Mouse (Mus musculus) CH12.LX (cell line): ENCODE results near the gene Tmem265. TPM values are rescaled to one million over a fixed set of nuclear protein-coding genes. Genes with fewer than 3 reads are reported as not detected.
A peak's percentile ranks its signal among the peaks of the same experiment; 100 is the strongest.

Source experiments
- DNase-seq: peaks from one replicate; pipeline ENCODE4 v3.0.0-alpha.2; 2013; ENCODE audit errors: extremely low read depth
- H3K27ac ChIP-seq: 2 replicates; pipeline ENCODE4 v1.5.1; 2012; ENCODE audit warnings: low read depth, mild to moderate bottlenecking, control low read depth, moderate library complexity; ENCODE audit not compliant: insufficient read depth
- H3K27me3 ChIP-seq: replicated peaks from 2 replicates; pipeline ENCODE3; 2012; ENCODE audit warnings: inconsistent platforms
- H3K36me3 ChIP-seq, 2 experiments: replicated peaks in 1 of 2; 2 replicates each; pipeline versions ENCODE3 to v1.6.1; 2012; ENCODE audit warnings: inconsistent platforms in 1 of 2, low read length in 1 of 2, mild to moderate bottlenecking in 1 of 2, mixed read lengths in 1 of 2, moderate library complexity in 1 of 2; ENCODE audit not compliant: control insufficient read depth in 1 of 2, insufficient read depth in 1 of 2
- H3K4me1 ChIP-seq, 2 experiments: 2 replicates each; pipeline ENCODE4 v1.6.1; 2012; ENCODE audit warnings: inconsistent platforms in 1 of 2, moderate library complexity in 1 of 2; ENCODE audit not compliant: insufficient read depth in 2 of 2, control insufficient read depth in 1 of 2
- H3K4me2 ChIP-seq: 2 replicates; pipeline ENCODE4 v1.6.1; 2012; ENCODE audit warnings: low read depth, mild to moderate bottlenecking, control low read depth; ENCODE audit not compliant: poor library complexity, insufficient read depth, severe bottlenecking
- H3K4me3 ChIP-seq, 3 experiments: fragments of 150-350 bp in 1 of 3; sonication (generic) in 1 of 3; replicated peaks in 1 of 3; 2 replicates each; pipeline versions ENCODE3 to v1.5.1; 2011 to 2012; ENCODE audit warnings: low read depth in 2 of 3, low read length in 2 of 3, mild to moderate bottlenecking in 2 of 3, moderate library complexity in 2 of 3, control low read depth in 1 of 3, improper control_type of control experiment in 1 of 3, inconsistent platforms in 1 of 3, mixed read lengths in 1 of 3; ENCODE audit not compliant: poor library complexity in 1 of 3
- H3K79me2 ChIP-seq: replicated peaks from 2 replicates; pipeline ENCODE4 v1.6.1; 2012; ENCODE audit warnings: mild to moderate bottlenecking, moderate library complexity; ENCODE audit not compliant: control insufficient read depth, poor library complexity, insufficient read depth, severe bottlenecking; ENCODE audit errors: extremely low read depth
- H3K9ac ChIP-seq: 2 replicates; pipeline ENCODE4 v1.6.1; 2012; ENCODE audit warnings: low read depth, mild to moderate bottlenecking, control low read depth, moderate library complexity; ENCODE audit not compliant: insufficient read depth
- H3K9me3 ChIP-seq: replicated peaks from 2 replicates; pipeline ENCODE3; 2012; ENCODE audit warnings: low read length, inconsistent platforms, mixed read lengths
- CTCF ChIP-seq, 2 experiments: IDR thresholded peaks in 1 of 2; conservative IDR thresholded peaks in 1 of 2; 2 replicates each; pipeline ENCODE4 v1.5.1; 2011 to 2012; ENCODE audit warnings: low read depth in 2 of 2, low read length in 2 of 2, improper control_type of control experiment in 1 of 2, inconsistent platforms in 1 of 2, mild to moderate bottlenecking in 1 of 2, moderate library complexity in 1 of 2
- JUN ChIP-seq: IDR thresholded peaks from 2 replicates; pipeline ENCODE4 v1.6.1; 2011; ENCODE audit warnings: low read depth, mild to moderate bottlenecking, low read length, improper control_type of control experiment, moderate library complexity; ENCODE audit not compliant: insufficient read depth
- JUND ChIP-seq: conservative IDR thresholded peaks from 2 replicates; pipeline ENCODE4 v1.6.1; 2011; ENCODE audit warnings: low read depth, low read length, improper control_type of control experiment
- MAZ ChIP-seq: IDR thresholded peaks from 2 replicates; pipeline ENCODE4 v1.6.1; 2012; ENCODE audit warnings: low read depth, mild to moderate bottlenecking, inconsistent platforms, low read length, improper control_type of control experiment, moderate library complexity
- MYC ChIP-seq: IDR thresholded peaks from 2 replicates; pipeline ENCODE4 v1.6.1; 2011; ENCODE audit warnings: low read depth, mild to moderate bottlenecking, improper control_type of control experiment, low read length
- NRF1 ChIP-seq: IDR thresholded peaks from 2 replicates; pipeline ENCODE4 v1.6.1; 2014; ENCODE audit warnings: low read depth, mild to moderate bottlenecking, inconsistent platforms, low read length, improper control_type of control experiment, moderate library complexity
- PAX5 ChIP-seq: IDR thresholded peaks from 2 replicates; pipeline ENCODE4 v1.6.1; 2012; ENCODE audit warnings: low read length, inconsistent platforms, mixed read lengths
- RAD21 ChIP-seq: IDR thresholded peaks from 2 replicates; pipeline ENCODE4 v1.6.1; 2011; ENCODE audit warnings: low read depth, mild to moderate bottlenecking, low read length, improper control_type of control experiment, moderate library complexity
- RCOR1 ChIP-seq: conservative IDR thresholded peaks from 2 replicates; pipeline ENCODE4 v1.6.1; 2012; ENCODE audit warnings: low read depth, mild to moderate bottlenecking, inconsistent platforms, low read length, improper control_type of control experiment
- SMC3 ChIP-seq: IDR thresholded peaks from 2 replicates; pipeline ENCODE4 v1.6.1; 2011; ENCODE audit warnings: low read depth, low read length, improper control_type of control experiment
- TCF12 ChIP-seq: IDR thresholded peaks from 2 replicates; pipeline ENCODE4 v1.6.1; 2014; ENCODE audit warnings: low read depth, mild to moderate bottlenecking, inconsistent platforms, low read length, improper control_type of control experiment
- UBTF ChIP-seq: IDR thresholded peaks from 2 replicates; pipeline ENCODE4 v1.6.1; 2012; ENCODE audit warnings: low read depth, mild to moderate bottlenecking, inconsistent platforms, low read length, improper control_type of control experiment, moderate library complexity
- dilution Hi-C: fragments of 300-500 bp; cut with MboI; formaldehyde crosslinking; loops from 2 replicates; pipeline ENCODE4 v1.14.3; 2020; ENCODE audit warnings: low sequenced_read_pairs; ENCODE audit not compliant: extremely low pct_unique_long_range_greater_than_20kb, extremely low pct_ligation_motif_present
- in situ Hi-C: fragments of 300-500 bp; cut with MboI; formaldehyde crosslinking; loops from 3 replicates; pipeline ENCODE4 v1.14.3; 2019; ENCODE audit warnings: low sequenced_read_pairs, low pct_ligation_motif_present, low pct_unique_long_range_greater_than_20kb, mixed read lengths
- polyA plus RNA-seq: library from polyadenylated mRNA; unstranded; fragments of >175 nt; gene quantifications from 2 replicates; pipeline ENCODE4 v1.2.1, GENCODE M21; 2012; ENCODE audit warnings: low read depth; ENCODE audit not compliant: insufficient read length
- total RNA-seq, 2 experiments: library from RNA; depleted of rRNA; stranded (reverse); fragments of 300-350 nt in 1 of 2; fragments of >200 nt in 1 of 2; gene quantifications; 2 replicates each; pipeline ENCODE4 v1.2.3; 2012 to 2014

The Tmem265 gene
- total and polyA plus RNA-seq, 3 experiments = 0.93 to 2.3 TPM; not detected in 1

GRCm38 (mm10) chr7:127585031-127585430 lies 23.8 kb downstream of the Tmem265 start:
- no peak overlapping the region for H3K9ac ChIP-seq
- dilution Hi-C loops = no loop called here
- H3K9me3 ChIP-seq = no peaks in the 10 kb centered on the region
- no peak for TF ChIP-seq NRF1
- TF ChIP-seq JUN = no peak
- no peak for TF ChIP-seq CTCF (conservative IDR thresholded peaks at IDR 0.05 in 1 of 2, IDR thresholded peaks at IDR 0.05 in 1 of 2; ENCODE audit: low read depth in 2 of 2, low read length in 2 of 2)
- TF ChIP-seq RAD21 = no peak
- TF ChIP-seq UBTF = no peak
- TF ChIP-seq SMC3 = no peak
- TF ChIP-seq, all 38 proteins: peak for 0
- peaks cover 7 to 19% of the 10 kb centered on the region in 2 experiments; a peak in 3 of 4 replicates for H3K4me1 ChIP-seq
- H3K27ac ChIP-seq = no peak overlapping the region
- no peak overlapping the region for H3K4me3 ChIP-seq
- H3K4me2 ChIP-seq = no peak overlapping the region
- H3K79me2 ChIP-seq = peaks cover 13% of the 10 kb centered on the region
- in situ Hi-C loops = no loop called here
- peaks cover 37 to 67% of the 10 kb centered on the region in 2 experiments for H3K36me3 ChIP-seq
- DNase-seq = no peak
- H3K27me3 ChIP-seq = no peaks in the 10 kb centered on the region

GRCm38 (mm10) chr7:127586149-127586548 lies 25.0 kb downstream of the Tmem265 start:
- in situ Hi-C loops (no loop called here), dilution Hi-C loops (no loop called here)
- DNase-seq = no peak
- no peak overlapping the region for H3K27ac ChIP-seq
- no peak overlapping the region for H3K9ac ChIP-seq
- peaks cover 46 to 69% of the 10 kb centered on the region in 2 experiments for H3K36me3 ChIP-seq
- H3K9me3 ChIP-seq = no peaks in the 10 kb centered on the region
- no peak overlapping the region for H3K4me3 ChIP-seq
- no peak overlapping the region for H3K4me2 ChIP-seq
- no peaks in the 10 kb centered on the region for H3K27me3 ChIP-seq
- TF ChIP-seq TCF12 (no peak), JUND (no peak), PAX5 (no peak), MAZ (no peak), CTCF (conservative IDR thresholded peaks at IDR 0.05 in 1 of 2, IDR thresholded peaks at IDR 0.05 in 1 of 2; ENCODE audit: low read depth in 2 of 2, low read length in 2 of 2) (no peak), SMC3 (no peak), RCOR1 (no peak)
- peaks cover 7 to 29% of the 10 kb centered on the region in 2 experiments; a peak in 3 of 4 replicates for H3K4me1 ChIP-seq
- H3K79me2 ChIP-seq = peaks cover 13% of the 10 kb centered on the region

- Histone ChIP-seq H3K4me3 (no peak overlapping the region), H3K9ac (peak overlapping the region; percentile 20; the same call in 1 of the 2 replicates), H3K27ac (no peak overlapping the region), H3K4me2 (peak overlapping the region; percentile 89), H3K36me3 (peaks cover 49 to 69% of the 10 kb centered on the region in 2 experiments), H3K79me2 (peaks cover 13% of the 10 kb centered on the region), H3K9me3 (no peaks in the 10 kb centered on the region), H3K4me1 (peaks cover 7 to 39% of the 10 kb centered on the region in 2 experiments; a peak in 3 of 4 replicates), H3K27me3 (no peaks in the 10 kb centered on the region)
- dilution Hi-C loops = no loop called here
- TF ChIP-seq MYC = no peak
- no peak for DNase-seq
- in situ Hi-C loops = no loop called here
Observed at GRCm38 (mm10) chr7:127587196-127587595, 26.0 kb downstream of the Tmem265 start.
